Mouse (Mus musculus) right cerebral cortex, adult 18-20 months (tissue): ENCODE data around the gene Gsta3.
A peak's percentile ranks its signal among the peaks of the same experiment; 100 is the strongest.
"Not testable (repeated sequence)": the region's sequence is repeated elsewhere in the genome, so short reads cannot be mapped to it uniquely, and the experiment has no call there.

Experiments
- DNase-seq: peaks from one replicate; pipeline ENCODE4 v3.0.0; 2022; ENCODE audit warnings: mixed read lengths

Gsta3 gene

GRCm38 (mm10) chr1:21239911-21240898 lies at the start of gene Gsta3:
Gene Gsta3, plus strand, starts transcription at chr1:21240589.
- no peak for DNase-seq

GRCm38 (mm10) chr1:21206241-21206640 lies 34.1 kb upstream of the Gsta3 start:
- no peak for DNase-seq

- not testable (repeated sequence) for DNase-seq
Measured at GRCm38 (mm10) chr1:21213537-21213936, 26.9 kb upstream of the Gsta3 start.

GRCm38 (mm10) chr1:21213991-21214692 lies 26.2 kb upstream of the Gsta3 start:
- not testable (repeated sequence) for DNase-seq

- DNase-seq = peak; percentile 86
Measured at GRCm38 (mm10) chr1:21218489-21218919, 21.9 kb upstream of the Gsta3 start, which contains the start of gene Tmem14a. Gene Tmem14a, plus strand, starts transcription at chr1:21218575.

GRCm38 (mm10) chr1:21227756-21228395 lies 12.5 kb upstream of the Gsta3 start:
- DNase-seq = no peak

GRCm38 (mm10) chr1:21228740-21229722 lies 11.4 kb upstream of the Gsta3 start:
- DNase-seq = not testable (repeated sequence)

- no peak for DNase-seq
Measured at GRCm38 (mm10) chr1:21230376-21230775, 10.0 kb upstream of the Gsta3 start.

GRCm38 (mm10) chr1:21231744-21232464 lies 8.5 kb upstream of the Gsta3 start:
- DNase-seq = peak; percentile 37

- no peak for DNase-seq
Measured at GRCm38 (mm10) chr1:21232516-21232915, 7.9 kb upstream of the Gsta3 start.

GRCm38 (mm10) chr1:21235359-21235758 lies 5.0 kb upstream of the Gsta3 start:
- DNase-seq = no peak

- DNase-seq = no peak
Measured at GRCm38 (mm10) chr1:21241096-21241495, 707 bp downstream of the Gsta3 start.

GRCm38 (mm10) chr1:21244290-21244960 lies 4.0 kb downstream of the Gsta3 start:
- DNase-seq = no peak

- no peak for DNase-seq
Measured at GRCm38 (mm10) chr1:21246136-21246535, 5.7 kb downstream of the Gsta3 start.

GRCm38 (mm10) chr1:21247896-21248295 lies 7.5 kb downstream of the Gsta3 start:
- DNase-seq = no peak

- no peak for DNase-seq
Measured at GRCm38 (mm10) chr1:21248560-21249390, 8.4 kb downstream of the Gsta3 start.

- DNase-seq = no peak
Measured at GRCm38 (mm10) chr1:21251661-21252060, 11.3 kb downstream of the Gsta3 start.

GRCm38 (mm10) chr1:21252566-21253302 lies 12.3 kb downstream of the Gsta3 start:
- DNase-seq = no peak

- no peak for DNase-seq
Measured at GRCm38 (mm10) chr1:21253303-21253650, 12.9 kb downstream of the Gsta3 start.
